Mouse (Mus musculus) limb, embryonic 10.5 days (tissue): ENCODE measurements around the gene Zfp207. TPM values are rescaled to one million over a fixed set of nuclear protein-coding genes. Genes with fewer than 3 reads are reported as not detected.
A peak's percentile ranks its signal among the peaks of the same experiment; 100 is the strongest.
"Not testable (repeated sequence)": the region's sequence is repeated elsewhere in the genome, so short reads cannot be mapped to it uniquely, and the experiment has no call there.

Experiments
- DNase-seq: peaks from one replicate; pipeline ENCODE4 v3.0.0-alpha.2; 2017; ENCODE audit warnings: low spot score
- H3K27ac ChIP-seq: fragments of 300-500 bp; sonication (generic); 2 replicates; pipeline ENCODE4 v1.5.1; 2016; ENCODE audit warnings: mild to moderate bottlenecking
- H3K27me3 ChIP-seq: fragments of 300-500 bp; sonication (generic); 2 replicates; pipeline ENCODE4 v1.6.1; 2016; ENCODE audit warnings: low read depth, mild to moderate bottlenecking; ENCODE audit not compliant: poor library complexity, severe bottlenecking
- H3K36me3 ChIP-seq: fragments of 300-500 bp; sonication (generic); 2 replicates; pipeline ENCODE4 v1.6.1; 2016; ENCODE audit warnings: mild to moderate bottlenecking, moderate library complexity
- H3K4me1 ChIP-seq: fragments of 300-500 bp; sonication (generic); 2 replicates; pipeline ENCODE4 v1.6.1; 2016
- H3K4me3 ChIP-seq: fragments of 300-500 bp; sonication (generic); 2 replicates; pipeline ENCODE4 v1.5.1; 2016; ENCODE audit warnings: mild to moderate bottlenecking, moderate library complexity
- H3K9me3 ChIP-seq: fragments of 300-500 bp; sonication (generic); replicated peaks from 2 replicates; pipeline ENCODE4 v1.6.1; 2016; ENCODE audit warnings: mild to moderate bottlenecking
- WGBS: fragments of 180-500 bp; shearing (Covaris S2); methylation state at CpG from one replicate; pipeline ENCODE4 v1.1.7; 2016; 5-methylcytosine and 5-hydroxymethylcytosine counted together
- polyA plus RNA-seq: library from polyadenylated mRNA; unstranded; fragments of >200 nt; fragmentation: Nextera tagmentation; extraction: Ambion mirVana; gene quantifications from 2 replicates; pipeline ENCODE4 v1.2.1, GENCODE M21; 2016

Zfp207 gene
- polyA plus RNA-seq, 1 experiment from 2014 or later: 314 TPM

DNA sequence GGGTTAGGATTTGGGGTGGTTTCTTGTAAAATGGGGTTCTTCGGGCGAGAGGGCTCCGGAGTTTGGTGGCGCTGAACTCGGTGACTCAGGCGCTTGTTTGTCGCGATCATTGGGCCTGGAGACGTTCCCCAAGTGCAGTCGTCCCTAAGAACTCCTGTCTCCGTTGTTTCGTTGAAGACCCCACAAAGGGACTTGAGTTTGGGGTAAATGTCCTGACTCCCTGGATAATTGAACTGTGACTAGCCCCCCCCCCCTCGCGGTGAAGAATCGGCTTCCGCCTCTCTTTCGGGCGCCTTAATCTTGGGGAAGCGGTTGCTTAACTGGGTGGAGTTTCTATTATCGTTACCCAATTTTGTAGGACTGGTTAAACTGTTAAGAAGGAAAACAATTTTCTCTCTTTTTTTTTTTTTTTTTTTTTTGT is 557 bp downstream of the Zfp207 start:
- DNase-seq: no peak
- Histone ChIP-seq H3K27ac (peak overlapping the region; percentile 97), H3K36me3 (peaks cover 42% of the 10 kb centered on the region), H3K27me3 (no peaks in the 10 kb centered on the region), H3K9me3 (no peaks in the 10 kb centered on the region), H3K4me1 (peaks cover 21% of the 10 kb centered on the region), H3K4me3 (peak overlapping the region; percentile 74)
- under 1% methylated on average over 20 of the region's 20 CpGs for WGBS

DNA sequence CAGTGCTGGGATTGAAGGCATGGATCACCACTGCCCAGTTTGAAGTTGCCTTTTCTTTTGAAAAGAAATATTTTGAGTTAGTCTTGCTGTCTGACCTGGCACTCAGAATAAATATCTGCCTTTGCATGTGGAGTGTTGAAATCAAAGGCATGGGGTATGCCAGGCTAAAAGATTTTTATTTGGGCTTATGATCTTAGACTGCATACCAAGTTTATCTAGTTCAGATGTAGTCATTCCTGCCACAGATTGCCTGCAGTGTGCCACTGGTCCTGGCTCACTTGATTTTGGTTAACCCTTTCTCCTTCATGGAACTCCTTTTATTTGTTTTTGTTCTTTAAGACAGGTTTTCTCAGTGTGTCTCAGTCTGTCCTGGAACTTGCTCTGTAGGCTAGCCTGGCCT is 1.4 kb downstream of the Zfp207 start:
- Histone ChIP-seq H3K27me3 (no peaks in the 10 kb centered on the region), H3K9me3 (no peaks in the 10 kb centered on the region), H3K4me3 (peak overlapping the region; percentile 74), H3K36me3 (peaks cover 50% of the 10 kb centered on the region), H3K27ac (peak overlapping the region; percentile 97), H3K4me1 (peaks cover 21% of the 10 kb centered on the region)
- peak; percentile 34 for DNase-seq

DNA sequence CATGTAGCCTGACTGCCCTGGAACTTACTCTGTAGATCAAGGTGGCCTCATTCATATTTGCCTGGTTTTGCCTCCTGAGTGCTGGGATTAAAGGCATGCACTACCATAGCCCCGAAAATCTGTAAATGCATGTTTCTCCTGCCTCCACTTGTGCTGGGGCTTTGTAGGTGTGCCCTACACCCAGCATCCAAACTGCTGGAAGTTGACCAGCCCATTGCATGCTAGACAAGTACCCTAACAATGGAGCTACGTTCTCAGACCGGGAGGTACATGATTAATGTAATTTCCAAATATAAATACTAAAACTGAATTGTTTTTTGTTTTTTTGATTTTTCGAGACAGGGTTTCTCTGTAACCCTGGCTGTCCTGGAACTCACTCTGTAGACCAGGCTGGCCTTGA is 2.0 kb downstream of the Zfp207 start:
- no peak for DNase-seq
- H3K36me3 ChIP-seq: peaks cover 56% of the 10 kb centered on the region
- H3K27me3 ChIP-seq: no peaks in the 10 kb centered on the region
- no peaks in the 10 kb centered on the region for H3K9me3 ChIP-seq
- 79% methylated on average over 4 of the region's 4 CpGs for WGBS
- H3K4me1 ChIP-seq: peaks cover 21% of the 10 kb centered on the region
- H3K27ac ChIP-seq: no peak overlapping the region
- H3K4me3 ChIP-seq: peak overlapping the region; percentile 74

DNA sequence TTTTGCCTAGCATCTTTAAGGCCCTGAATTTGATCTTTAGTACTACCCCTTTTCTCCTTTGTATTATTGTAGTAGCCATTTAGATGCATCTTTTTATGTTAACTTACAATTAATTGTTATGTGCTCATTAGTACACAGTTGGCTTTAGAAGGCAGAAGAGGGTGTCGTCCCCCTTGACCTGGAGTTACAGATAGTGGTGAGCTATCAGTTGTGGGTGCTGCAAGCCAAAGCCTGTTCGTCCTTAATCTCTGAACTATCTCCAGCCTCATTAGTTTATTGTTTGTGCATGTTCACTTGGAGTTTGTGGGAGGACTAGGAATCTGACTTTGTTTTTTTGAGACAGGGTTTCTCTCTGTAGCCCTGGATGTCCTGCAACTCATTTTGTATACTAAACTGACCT is 3.7 kb downstream of the Zfp207 start:
- Histone ChIP-seq H3K36me3 (peaks cover 73% of the 10 kb centered on the region), H3K4me1 (peaks cover 21% of the 10 kb centered on the region), H3K4me3 (0 out of 2 replicates have a peak overlapping the region, but pooled peaks have one; percentile 74), H3K9me3 (no peaks in the 10 kb centered on the region), H3K27ac (no peak overlapping the region), H3K27me3 (no peaks in the 10 kb centered on the region)
- no peak for DNase-seq
- 86% methylated on average over 2 of the region's 2 CpGs for WGBS

DNA sequence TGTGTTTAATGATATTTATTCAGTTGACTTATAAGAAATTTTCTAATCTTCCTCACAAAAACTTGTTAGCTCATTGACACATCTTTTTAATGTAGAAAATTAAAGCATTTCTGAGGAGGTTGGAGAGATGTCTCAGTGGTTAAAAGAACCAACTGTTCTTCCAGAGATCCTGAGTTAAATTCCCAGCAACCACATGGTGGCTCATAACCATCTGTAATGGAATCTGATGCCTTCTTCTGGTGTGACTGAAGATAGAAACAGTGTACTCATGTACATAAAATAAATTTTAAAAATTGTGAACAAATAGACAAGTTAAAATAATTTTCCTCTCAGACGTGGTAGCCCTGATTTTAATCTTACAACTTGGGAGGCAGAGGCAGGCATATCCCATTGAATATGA is 6.8 kb downstream of the Zfp207 start:
- H3K4me3 ChIP-seq: no peak overlapping the region
- 85% methylated on average over 1 of the region's 1 CpGs for WGBS
- H3K27ac ChIP-seq: no peak overlapping the region
- H3K27me3 ChIP-seq: no peaks in the 10 kb centered on the region
- no peak for DNase-seq
- peaks cover 15% of the 10 kb centered on the region for H3K4me1 ChIP-seq
- peaks cover 100% of the 10 kb centered on the region for H3K36me3 ChIP-seq
- no peaks in the 10 kb centered on the region for H3K9me3 ChIP-seq

DNA sequence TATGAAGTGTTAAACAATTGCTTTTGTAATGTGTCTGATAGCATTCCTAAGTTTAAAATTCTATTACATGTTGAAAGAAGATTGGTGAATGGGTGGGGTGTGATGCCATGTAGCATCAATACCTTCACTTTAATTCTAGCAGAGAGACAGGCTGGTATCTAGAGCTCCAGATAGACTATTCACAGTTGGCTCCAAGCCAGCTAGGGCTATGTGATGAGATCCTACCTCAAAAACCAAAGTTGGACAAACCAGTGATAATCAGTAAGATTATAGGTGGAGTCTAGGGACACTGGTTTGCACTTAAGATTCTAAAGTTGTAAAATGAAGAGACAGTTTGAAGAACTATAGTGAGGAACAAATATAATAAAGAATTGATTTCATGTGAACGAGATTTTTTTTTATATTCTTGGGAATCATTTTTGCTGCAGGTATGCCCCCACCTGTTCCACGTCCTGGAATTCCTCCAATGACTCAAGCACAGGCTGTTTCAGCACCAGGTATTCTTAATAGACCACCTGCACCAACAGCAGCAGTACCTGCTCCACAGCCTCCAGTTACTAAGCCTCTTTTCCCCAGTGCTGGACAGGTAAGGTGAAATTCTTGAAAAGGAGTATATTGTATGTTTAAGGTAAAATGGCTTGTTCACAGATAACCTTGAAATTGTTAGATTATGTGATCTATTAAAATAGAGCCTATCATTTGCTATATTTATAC is 8.5 kb downstream of the Zfp207 start:
- Histone ChIP-seq H3K27me3 (no peaks in the 10 kb centered on the region), H3K9me3 (no peaks in the 10 kb centered on the region), H3K4me3 (no peak overlapping the region), H3K27ac (no peak overlapping the region), H3K36me3 (peaks cover 100% of the 10 kb centered on the region), H3K4me1 (no peaks in the 10 kb centered on the region)
- no peak for DNase-seq
- 95% methylated on average over 2 of the region's 2 CpGs for WGBS

DNA sequence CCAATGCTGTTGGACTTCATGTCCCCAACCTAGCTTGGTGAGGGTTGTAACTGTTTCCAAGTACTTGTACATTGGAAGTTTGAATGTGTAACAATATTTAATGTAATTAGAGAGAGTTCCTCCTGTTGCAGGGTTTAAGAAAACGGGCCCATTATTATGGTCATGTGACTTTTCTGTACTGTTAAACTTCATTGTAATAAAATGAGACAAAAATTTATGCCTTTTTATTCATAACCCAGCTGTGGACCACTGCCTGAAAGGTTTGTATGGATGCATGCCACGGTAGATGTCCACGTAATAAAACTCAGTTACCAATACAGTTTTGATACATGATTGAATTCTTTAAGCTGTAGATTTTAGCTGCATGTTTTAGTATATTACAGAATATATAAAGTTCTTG is 12.9 kb downstream of the Zfp207 start:
- H3K4me3 ChIP-seq: no peak overlapping the region
- WGBS: 96% methylated on average over 3 of the region's 3 CpGs
- DNase-seq: no peak

DNA sequence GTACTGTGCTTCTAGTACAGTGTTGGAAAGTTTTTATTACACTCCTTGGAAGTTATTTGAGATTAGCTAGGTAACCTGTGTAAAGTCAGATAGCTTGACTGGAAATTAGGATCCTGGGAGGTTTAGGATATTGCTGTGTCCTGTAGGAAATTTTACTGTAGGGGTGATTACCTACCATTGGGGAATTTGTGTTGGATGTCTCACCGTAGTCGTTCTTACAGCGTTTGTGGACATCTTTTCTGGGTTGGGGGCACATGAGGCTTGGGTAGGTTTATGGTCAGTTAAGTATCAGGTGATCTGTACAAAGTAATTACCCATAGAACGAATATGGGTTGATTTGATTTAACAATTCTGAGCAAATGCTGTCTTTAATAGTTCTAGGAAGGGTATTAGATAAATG is 13.5 kb downstream of the Zfp207 start:
- Histone ChIP-seq H3K27ac (no peak overlapping the region), H3K36me3 (peaks cover 100% of the 10 kb centered on the region), H3K9me3 (no peaks in the 10 kb centered on the region), H3K4me3 (no peak overlapping the region), H3K27me3 (no peaks in the 10 kb centered on the region), H3K4me1 (no peaks in the 10 kb centered on the region)
- 95% methylated on average over 4 of the region's 4 CpGs for WGBS
- no peak for DNase-seq

More for the DNA sequence above, 12.9 kb downstream of the Zfp207 start:
- Histone ChIP-seq H3K4me1 (no peaks in the 10 kb centered on the region), H3K27ac (no peak overlapping the region), H3K27me3 (no peaks in the 10 kb centered on the region), H3K36me3 (peaks cover 100% of the 10 kb centered on the region), H3K9me3 (no peaks in the 10 kb centered on the region)

DNA sequence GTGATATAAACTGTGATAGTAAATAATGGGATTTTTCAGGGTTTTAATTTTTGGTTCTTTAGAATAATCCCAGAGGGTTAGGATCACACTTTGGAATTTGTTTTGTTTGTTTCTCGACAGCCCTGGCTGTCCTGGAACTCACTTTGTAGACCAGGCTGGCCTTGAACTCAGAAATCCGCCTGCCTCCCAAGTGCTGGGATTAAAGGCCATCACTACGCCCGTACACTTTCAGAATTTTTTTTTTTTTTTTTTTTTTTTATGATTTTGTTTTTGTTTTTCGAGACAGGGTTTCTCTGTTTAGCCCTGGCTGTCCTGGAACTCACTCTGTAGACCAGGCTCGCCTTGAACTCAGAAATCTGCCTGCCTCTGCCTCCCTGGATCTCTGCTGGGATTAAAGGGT is 24.8 kb downstream of the Zfp207 start:
- WGBS: 94% methylated on average over 6 of the region's 6 CpGs
- peaks cover 89% of the 10 kb centered on the region for H3K36me3 ChIP-seq

DNA sequence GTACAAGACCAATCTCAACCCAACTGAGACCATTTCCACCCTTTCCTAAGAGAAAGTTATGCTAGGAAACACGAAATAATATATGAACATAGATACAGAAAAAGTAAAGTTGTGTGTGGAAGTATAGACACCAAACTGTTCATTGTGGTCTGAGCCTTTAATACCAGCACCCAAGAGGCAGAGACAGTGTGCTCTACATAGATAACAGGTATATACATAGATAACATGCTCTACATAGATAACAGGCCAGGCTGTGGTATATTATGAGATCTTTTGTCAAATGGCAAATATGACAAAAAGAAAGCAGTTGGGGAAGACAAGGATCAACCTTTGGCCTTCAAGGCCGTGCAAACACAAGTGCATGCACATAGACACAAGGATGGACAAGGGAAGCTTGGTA is 27.3 kb downstream of the Zfp207 start:
- Histone ChIP-seq H3K27ac (no peak overlapping the region), H3K27me3 (no peaks in the 10 kb centered on the region), H3K9me3 (no peaks in the 10 kb centered on the region), H3K4me1 (no peaks in the 10 kb centered on the region), H3K36me3 (peaks cover 85% of the 10 kb centered on the region), H3K4me3 (no peak overlapping the region)
- 90% methylated on average over 2 of the region's 2 CpGs for WGBS
- no peak for DNase-seq

More for the DNA sequence above, 24.8 kb downstream of the Zfp207 start:
- H3K9me3 ChIP-seq, H3K4me1 ChIP-seq, H3K4me3 ChIP-seq, H3K27me3 ChIP-seq, DNase-seq, H3K27ac ChIP-seq: not testable (repeated sequence)

DNA sequence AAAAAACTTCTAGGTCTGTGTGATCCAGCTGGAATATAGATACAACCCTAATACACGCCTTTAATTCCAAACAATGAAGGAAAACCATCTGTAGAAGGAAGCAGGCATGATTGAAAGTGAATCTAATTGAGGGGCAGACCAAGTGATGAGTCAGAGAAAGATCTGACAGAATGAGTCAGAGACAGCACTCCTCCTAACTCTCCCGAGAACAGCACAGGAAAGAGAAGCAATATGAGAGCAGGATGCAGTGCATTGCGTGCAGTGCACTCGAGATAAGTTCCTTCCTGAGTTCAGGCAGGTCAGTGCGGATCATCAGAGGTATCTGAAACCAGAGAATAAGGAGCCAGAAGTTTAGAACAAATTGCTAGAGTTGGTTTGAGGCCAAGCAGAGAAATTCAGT is 34.0 kb downstream of the Zfp207 start:
- Histone ChIP-seq H3K27ac (no peak overlapping the region), H3K27me3 (no peaks in the 10 kb centered on the region), H3K4me3 (no peak overlapping the region), H3K4me1 (no peaks in the 10 kb centered on the region), H3K36me3 (peaks cover 38% of the 10 kb centered on the region), H3K9me3 (no peaks in the 10 kb centered on the region)
- no peak for DNase-seq
- WGBS: 94% methylated on average over 5 of the region's 5 CpGs

DNA sequence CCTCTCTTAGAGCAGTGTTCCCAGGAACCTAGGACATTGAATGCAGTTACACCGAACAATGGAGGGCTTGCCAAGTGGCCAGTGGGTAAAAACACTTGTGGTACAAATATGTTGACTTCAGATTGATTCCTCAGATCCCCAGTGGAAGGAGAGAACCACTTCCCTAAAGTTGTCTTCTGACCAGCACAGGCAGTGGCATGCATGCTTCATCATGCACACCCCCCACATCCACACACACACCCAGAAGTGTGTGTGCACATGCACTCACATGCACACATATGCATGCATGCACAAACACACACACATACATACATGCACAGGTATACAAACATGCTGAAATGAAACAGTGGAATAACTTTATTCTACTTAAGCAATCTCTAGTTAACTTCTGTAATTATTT is 36.7 kb downstream of the Zfp207 start:
- Histone ChIP-seq H3K27ac (no peak overlapping the region), H3K4me1 (no peaks in the 10 kb centered on the region), H3K27me3 (no peaks in the 10 kb centered on the region), H3K4me3 (no peak overlapping the region), H3K36me3 (peaks cover 22% of the 10 kb centered on the region), H3K9me3 (no peaks in the 10 kb centered on the region)
- 85% methylated on average over 1 of the region's 1 CpGs for WGBS
- no peak for DNase-seq

DNA sequence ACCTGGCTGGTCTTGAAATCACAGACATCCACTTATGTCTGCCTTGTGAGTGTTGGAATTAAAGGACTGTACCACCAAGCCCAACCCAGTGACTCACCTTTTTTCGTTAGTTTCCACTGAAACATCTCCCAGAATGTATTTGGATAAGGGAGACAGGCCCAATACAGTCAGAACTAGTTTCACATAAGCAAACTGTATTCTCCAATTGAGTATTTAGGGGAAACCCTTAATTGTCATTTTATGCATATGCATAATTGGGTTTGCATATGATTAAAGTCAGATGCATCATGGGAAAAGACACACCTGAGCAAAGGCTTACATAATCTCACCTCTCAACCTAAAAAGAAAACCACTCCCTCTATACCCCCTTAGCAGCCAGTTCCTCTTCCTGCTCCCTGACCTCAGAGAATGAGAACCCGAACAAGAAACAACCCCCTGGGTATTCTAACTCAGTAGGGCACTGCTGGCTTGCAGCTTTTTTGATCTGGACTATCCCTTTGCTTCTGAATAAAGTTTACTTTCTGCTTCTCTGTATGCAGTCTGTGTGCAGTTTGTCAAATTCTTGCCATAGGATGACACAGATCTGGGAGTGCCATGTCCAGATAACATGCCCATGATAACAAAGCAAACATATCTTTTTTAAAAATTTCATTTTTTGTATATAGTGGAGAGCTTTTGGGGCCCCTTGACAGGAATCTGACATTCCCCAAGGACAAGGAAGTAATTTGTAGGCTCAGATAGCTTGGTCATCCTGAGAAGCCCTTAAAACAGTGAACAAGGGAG is 37.3 kb downstream of the Zfp207 start:
- no peaks in the 10 kb centered on the region for H3K4me1 ChIP-seq
- no peak overlapping the region for H3K27ac ChIP-seq
- H3K36me3 ChIP-seq: peaks cover 16% of the 10 kb centered on the region
- no peak for DNase-seq
- H3K27me3 ChIP-seq: no peaks in the 10 kb centered on the region
- 72% methylated on average over 2 of the region's 2 CpGs for WGBS
- no peaks in the 10 kb centered on the region for H3K9me3 ChIP-seq
- H3K4me3 ChIP-seq: no peak overlapping the region
